Mouse (Mus musculus) hematopoietic stem cell, adult 5-6 weeks (primary cell): ENCODE data around the gene Trpv4. TPM values are rescaled to one million over a fixed set of nuclear protein-coding genes. Genes with fewer than 3 reads are reported as not detected.

Experiments used
- ATAC-seq, 2 experiments: fragments of 125-278 bp in 1 of 2; replicated peaks in 1 of 2; 2 replicates each; pipeline ENCODE4 v1.8.0; 2016 to 2017; ENCODE audit warnings: inconsistent platforms in 2 of 2, mild to moderate bottlenecking in 2 of 2, moderate number of reproducible peaks in 2 of 2, low read depth in 1 of 2, moderate TSS enrichment in 1 of 2; ENCODE audit not compliant: low FRiP score in 2 of 2, poor library complexity in 2 of 2, severe bottlenecking in 2 of 2, insufficient read depth in 1 of 2, low TSS enrichment in 1 of 2
- total RNA-seq: library from RNA; stranded (forward); fragments of 172-1452, 232-1000 nt; gene quantifications from 2 replicates; pipeline ENCODE4 v1.2.3, GENCODE M21; 2017

Gene Trpv4
- total RNA-seq, 1 experiment from 2014 or later, result 0.25 TPM

DNA sequence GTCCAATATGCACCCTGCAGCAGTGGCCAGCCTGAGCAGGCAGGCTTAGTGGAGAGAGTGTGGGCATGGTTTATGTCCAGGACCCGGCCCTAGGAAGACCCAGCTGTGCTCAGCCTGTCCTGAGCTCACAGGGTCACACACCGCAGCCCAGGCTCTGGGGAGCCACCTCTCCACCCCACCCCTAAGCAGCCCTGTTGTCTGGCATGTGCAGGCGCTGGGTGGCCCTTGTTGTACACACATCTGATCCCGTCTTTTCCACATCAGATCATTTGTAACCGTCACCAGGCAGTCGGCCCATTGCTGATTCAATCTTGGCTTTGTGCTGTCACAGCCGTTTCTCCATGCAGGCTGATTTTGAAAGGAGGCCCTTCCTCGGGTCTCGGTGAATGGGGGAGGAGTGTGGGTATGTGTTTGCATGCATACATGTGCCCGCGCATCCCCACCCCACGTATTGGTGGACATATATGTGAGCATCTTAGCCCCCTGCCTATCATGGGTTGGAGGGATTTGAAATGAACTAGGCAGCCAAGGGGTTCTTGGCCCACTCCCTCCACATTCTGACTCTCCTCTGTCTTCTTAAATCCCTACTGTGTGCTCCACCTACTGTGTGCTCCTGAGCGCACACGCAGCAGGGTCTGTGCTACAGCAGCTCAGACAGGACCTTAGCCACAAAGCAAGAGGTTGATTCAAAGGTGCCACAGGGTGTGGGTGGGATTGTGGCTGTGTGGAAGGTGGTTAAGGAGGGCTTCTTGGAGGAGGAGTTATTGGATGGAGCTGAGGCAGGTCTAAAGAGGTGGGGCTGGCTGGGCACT lies 73.7 kb downstream of the Trpv4 start:
- ATAC-seq, result no peak

DNA sequence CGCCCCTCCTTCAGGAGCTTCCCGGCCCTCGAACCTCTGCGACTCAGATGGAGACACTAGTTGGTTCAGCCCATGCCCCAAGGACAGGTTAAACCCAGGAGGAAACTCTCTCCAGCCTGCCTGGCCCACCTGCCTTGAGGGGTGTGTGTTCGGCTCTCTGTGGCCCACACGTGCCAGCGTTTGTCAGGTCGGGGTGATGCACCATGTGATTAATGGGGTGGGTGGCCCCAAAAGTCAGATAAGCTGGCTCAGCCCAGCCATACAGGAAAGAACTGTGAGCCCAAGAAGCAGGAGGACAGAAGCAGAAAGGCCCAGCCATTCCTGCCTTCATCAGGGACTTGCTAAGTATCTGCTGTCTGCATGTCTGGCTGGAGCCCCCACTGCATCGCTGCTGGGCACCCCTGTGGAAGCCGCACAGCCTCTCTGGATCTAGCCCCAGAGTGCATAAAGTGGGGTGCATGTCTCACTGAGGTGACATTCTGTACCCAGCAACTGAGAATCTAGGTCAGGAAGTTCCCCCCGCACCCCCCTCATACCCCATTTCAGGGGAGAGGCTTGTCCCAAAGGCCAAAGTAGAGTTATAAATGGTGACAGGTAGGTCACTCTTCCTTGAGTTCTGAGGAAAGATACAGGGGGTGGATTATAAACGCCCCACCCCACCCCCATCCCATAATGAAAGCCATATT lies 74.6 kb downstream of the Trpv4 start:
- ATAC-seq, result no peak

DNA sequence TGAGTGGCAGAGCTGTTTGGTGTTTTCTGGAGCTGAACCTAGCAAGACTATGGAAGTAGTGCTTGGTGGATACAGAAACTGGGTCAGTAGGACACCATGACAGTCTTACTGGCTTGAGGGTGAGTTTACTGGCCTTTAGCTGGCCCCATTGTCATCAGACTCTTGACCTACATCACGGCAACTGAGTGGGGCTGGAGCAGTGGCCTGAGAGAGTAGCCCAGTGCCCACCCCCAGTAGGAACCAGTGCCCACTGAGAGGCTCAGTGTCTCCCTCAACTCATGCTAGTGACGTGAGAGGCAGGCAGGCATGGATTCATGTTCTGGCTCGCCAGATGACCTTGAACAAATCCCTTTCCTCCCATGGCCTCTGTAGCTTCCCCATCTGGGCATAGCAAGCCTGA lies 75.2 kb downstream of the Trpv4 start:
- ATAC-seq, result no peak

DNA sequence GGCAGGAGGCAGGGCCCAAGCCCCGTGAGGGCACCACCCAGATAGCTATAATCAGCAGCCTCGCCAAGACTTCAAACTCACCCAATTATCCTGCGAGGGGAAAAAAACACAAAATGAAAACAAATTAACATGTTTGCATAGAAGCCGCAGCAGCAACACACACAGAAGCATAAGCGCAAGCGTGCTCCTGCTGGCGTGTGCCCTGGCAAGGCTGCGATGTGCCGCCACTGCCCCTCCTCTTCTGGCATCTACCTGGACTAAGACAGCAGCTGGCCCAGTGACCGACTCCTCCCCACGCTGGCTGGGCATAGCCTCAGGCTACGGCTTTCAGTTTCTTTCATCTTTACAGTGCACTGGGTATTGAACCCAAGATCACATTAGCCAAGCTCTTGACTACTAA lies 76.7 kb downstream of the Trpv4 start:
- ATAC-seq, result no peak

DNA sequence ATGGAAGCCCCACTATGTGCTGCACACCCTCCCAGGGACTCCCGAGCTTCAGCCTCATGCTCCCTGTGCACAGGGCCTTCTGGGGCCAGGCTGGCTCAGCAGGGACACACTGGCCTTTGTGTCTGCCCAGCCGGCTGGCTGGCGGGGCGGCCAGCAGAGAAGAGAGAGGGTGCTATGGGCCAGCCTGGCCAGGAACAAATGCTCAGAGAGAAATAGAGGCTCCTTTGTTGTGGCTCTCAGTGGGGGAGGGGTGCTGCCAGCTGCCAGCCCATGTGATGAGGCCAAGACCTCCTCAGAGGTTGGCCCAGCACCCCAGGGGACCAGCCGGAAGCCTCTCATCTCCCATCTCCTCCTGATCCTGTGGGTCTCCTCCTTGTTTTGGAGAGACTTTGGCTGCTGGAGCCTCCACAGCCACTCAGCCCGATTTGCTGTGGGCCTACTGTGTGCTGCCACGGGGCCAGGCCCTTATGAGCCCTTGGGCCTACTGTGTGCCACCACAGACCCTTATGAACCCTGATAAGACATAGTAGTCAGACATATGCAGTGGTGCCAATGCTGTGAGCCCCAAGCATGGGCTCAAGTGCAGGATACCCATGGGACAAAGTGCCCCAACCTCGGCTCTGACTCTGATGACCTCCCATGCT lies 78.4 kb downstream of the Trpv4 start:
- no peak for ATAC-seq

DNA sequence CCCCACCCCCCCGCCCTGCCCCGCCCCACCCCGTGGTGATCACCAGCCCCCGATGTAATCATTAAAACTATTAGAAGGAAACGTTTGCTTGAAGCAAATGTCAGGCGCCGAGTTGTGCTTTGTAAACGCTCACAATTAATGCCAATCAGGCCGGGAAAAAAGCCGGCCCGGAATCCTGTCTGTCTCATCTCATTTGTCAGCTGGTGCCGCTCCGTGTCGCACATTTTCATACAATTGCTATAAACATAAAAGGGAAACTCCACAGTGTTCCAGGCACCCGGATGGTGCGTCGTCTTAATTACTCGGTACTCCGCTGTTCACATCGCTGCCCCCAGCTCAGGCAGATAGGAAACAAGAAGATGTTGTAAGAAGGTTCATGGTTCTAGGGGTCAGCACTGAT lies 79.9 kb downstream of the Trpv4 start:
- ATAC-seq, result no peak

DNA sequence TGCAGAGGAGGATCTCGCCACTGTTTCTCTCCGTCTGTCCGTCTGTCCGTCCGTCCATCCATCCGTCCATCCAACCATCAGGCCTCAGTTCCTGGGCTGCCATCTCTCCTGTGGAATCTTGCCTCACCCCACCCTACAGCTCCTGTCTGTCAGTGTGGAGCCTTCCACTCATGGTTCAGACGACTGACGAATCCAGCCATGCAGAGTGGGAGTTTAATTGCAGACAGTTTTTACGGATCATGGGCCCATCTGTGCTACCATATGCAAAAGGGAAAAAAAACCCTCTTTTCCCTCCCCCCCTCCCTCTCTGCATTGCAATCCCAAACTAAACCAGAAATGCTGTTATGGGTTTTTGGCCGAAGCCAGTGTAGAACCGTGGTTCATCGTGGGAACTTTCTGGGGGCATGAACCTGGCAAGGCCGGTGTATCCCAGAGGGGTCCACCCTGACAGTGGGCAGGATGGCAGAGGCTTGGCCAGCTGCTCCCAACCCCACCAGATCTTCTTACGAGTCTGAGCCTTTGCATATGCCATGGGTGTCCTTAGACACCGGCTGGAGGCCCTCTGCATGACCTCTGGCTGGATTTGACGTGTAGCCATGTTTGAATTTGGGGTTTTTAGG lies 82.1 kb downstream of the Trpv4 start:
- no peak for ATAC-seq

DNA sequence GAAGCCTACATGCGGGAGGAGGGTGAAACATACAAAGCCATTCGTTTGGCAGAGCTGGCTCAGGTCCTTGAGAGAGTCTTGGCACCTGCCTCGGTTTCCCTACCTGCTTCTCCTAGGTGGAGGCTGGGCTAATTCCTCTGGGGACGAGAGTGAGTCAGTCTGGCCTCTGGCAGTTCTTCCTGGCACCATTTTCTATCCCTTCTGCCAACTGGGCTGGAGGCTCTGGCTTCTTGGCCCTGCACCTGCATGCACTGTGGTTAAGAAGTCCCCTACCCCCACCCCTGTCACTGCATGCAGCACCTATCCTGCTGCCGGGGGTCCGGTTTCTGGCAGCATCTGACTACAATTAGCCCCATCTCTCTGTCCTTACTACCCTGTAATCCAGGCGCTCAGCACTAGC lies 82.7 kb downstream of the Trpv4 start:
- no peak for ATAC-seq

DNA sequence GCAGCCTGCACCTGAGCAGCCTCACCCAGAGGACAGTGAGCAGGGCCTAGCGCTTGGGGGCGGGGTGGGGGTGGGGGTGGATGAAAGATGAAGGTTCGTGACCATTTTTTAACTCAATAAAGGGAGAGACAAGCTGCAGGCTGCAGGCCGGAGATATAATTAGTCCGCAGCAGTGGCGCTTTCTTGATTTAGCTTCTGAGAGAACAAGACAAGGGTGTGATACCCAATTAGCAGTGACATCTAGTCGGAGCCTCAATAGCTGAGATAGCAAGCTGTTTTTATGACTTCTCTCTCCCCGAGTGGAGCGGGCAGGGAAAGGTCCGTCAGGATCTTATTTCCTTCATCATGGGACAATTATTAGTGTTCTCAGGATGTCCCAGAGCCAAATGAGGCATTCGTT lies 83.2 kb downstream of the Trpv4 start:
- ATAC-seq, result no peak

DNA sequence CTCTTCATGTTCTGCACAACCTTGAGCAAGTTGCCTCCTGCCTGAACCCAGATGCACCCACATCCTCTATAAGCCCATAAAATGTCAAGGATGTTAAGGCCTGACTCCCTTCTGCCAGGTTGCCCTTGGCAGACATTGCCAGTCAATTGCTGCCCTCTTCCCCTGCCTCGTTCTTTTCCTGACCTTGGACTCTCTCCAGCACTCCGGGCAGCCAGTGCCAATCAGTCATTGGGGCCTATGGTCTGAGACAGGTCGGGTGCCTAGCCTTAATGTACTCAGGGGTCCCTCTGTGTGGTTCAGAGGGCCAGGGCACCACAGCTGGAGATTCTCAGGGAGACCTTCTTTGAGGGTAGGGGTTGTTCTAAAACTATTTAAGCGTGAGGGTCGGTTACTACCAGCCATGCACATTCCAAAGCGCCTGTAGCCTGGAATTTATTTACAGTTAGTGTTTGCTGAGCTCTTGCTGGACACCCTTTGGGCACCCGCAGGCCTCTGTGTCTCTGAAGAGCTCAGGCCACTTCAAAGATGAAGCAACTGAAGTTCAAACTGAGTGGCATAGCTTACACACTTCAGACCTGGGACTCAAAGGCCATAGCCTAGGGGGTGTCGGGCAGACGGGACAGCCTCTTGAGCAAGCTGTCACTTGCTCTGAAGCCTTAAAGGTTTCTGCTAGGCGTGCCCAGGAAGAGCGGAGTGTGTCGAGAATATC lies 84.1 kb downstream of the Trpv4 start:
- ATAC-seq, result no peak

DNA sequence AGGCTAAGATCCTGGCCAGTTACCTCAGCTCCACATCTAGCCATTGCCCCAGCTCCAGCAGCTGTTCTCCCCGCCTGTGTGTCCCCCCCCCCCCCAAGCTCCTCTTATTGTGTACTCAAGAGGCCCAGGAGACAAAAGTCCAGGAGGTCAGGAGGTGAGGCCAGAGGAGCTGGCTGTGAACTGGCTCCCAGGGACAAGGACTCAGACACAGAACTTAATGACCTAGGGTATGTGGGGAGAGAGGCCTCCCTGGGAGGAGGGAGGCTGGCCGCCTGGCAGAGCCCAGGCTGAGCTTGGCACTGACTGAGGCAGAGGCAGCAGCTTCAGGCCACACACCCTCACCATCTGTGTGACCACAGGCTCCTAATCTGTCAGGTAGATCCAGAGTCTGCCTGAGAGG lies 85.2 kb downstream of the Trpv4 start:
- ATAC-seq, result no peak

Other genes starting within 250 kb of the Trpv4 start
- 7.8 and 11.1 TPM in 2 replicates for gene Mmab, start 214.4 kb downstream of the Trpv4 start, total RNA-seq
- 4.3 and 7.9 TPM in 2 replicates for gene Mvk, start 214.2 kb downstream of the Trpv4 start, total RNA-seq
- gene Fam222a, start 90.4 kb downstream of the Trpv4 start, total RNA-seq, result 0.20 TPM in 1 of 2 replicates, not detected in the other
- 68.2 and 75.9 TPM in 2 replicates for gene Gltp, start 32.6 kb upstream of the Trpv4 start, total RNA-seq
- gene Tchp, start 49.3 kb upstream of the Trpv4 start, total RNA-seq, result 16.3 and 21.2 TPM in 2 replicates
- gene Ankrd13a, start 116.3 kb upstream of the Trpv4 start, total RNA-seq, result 480 and 493 TPM in 2 replicates
- 120 and 128 TPM in 2 replicates for gene Git2, start 117.1 kb upstream of the Trpv4 start, total RNA-seq
- 62.8 and 67.2 TPM in 2 replicates for gene 1500011B03Rik, start 165.0 kb upstream of the Trpv4 start, total RNA-seq
- 0.65 TPM in 1 of 2 replicates, not detected in the other for gene 4930519G04Rik, start 195.2 kb upstream of the Trpv4 start, total RNA-seq
- not detected in 2 replicates for gene Gm9936, start 200.3 kb upstream of the Trpv4 start, total RNA-seq
- gene Oasl2, start 238.5 kb upstream of the Trpv4 start, total RNA-seq, result 52.4 and 61.4 TPM in 2 replicates